Mouse (Mus musculus): Measurements from ENCODE around the gene Atf5.

DNA sequence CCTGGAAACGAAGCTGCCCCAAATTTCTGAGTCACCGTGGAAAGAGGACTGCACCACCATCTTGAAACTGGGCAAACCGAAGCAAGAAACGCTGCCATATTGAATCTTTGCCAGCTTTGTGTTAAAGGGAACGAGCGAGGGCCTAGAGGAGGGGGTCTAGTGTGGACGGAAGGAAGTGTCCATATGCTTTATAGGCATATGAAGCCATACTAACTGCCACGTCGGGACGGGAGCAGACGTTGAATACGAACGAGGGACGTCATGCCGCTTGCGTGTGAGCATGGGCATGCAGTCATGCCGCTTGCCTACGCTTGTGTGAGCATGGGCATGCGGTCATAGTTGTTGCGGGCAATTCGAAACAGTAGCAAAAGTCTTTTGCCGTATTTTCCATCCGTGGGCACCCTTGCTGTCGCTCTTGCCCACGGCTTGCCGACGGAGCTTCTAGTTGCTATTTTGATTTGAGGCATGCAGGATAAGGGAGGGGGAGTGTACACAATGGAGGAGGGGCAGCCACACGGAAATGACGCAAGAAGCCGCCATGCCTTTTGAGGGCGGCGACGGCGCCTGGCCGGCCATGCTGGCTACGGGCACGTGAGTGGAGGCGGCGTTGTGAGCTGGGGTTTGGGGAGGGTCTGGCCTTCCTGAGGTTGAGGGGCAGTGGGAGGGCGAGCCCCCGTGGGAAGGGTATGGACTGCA lies 33.1 kb upstream of the Atf5 start:
- TF ChIP-seq TCF12 (IDR thresholded peaks at IDR 0.05; ENCODE audit: insufficient read depth, poor library complexity, severe bottlenecking) (no peak), E2F4 (IDR thresholded peaks at IDR 0.05; ENCODE audit: insufficient read depth) (no peak), TCF3 (IDR thresholded peaks at IDR 0.05; ENCODE audit: insufficient read length, low read depth) (no peak), POLR2AphosphoS2 (IDR thresholded peaks at IDR 0.05; ENCODE audit: insufficient read length, low read depth) (peak; percentile 48), POLR2A (IDR thresholded peaks at IDR 0.05; ENCODE audit: insufficient read length, low read depth) (peak; percentile 61), MAX (IDR thresholded peaks at IDR 0.05; ENCODE audit: low read depth) (peak; percentile 12)

All from myocyte (in vitro differentiated cells).